Mouse (Mus musculus): ENCODE measurements around the gene Cfap61.

The Cfap61 gene

DNA sequence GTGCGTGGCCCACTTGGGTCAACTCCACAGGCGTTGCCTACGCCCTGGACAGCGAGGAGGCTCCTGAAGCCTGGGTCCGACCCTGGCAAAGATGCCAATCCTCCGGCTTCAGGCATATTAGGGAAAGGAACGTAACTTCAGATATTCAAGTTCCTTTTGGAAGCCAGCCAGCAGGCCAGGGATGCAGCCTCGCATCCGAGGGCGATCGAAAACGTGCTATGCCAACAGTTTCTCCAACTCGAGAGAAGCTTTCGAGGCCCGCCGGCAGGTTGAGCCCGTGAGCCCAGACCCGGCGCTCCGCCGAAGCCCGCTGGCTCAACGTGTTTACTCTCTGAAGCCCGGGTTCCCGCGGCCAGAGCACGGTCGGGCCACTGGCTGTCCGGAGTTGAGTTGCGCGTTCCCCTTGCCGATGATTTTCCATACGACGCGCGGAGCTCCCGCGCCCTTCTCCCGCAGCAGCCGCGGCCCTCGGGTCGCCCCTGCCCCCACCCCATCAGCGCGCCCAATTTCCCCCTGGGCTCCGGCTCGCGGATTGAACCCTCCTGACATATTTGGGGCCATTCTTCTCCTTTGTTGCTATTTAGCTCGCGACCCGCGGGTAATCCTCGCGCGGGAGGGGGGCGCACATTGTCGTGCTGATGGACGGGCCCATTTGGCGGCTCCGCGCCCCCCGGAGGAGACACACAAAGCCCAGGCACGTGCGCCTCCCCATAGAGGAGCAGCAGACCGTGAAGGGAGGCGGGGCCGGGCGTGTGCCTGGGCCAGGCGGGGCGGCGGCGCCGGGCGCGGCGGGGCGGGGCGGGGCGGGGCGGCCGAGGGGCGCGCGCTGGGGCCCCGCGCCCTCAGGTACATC is 286.7 kb downstream of the Cfap61 start, which contains the start of gene Insm1:
Gene Insm1, plus strand, starts transcription at position 846 of the 853 bp plus-strand sequence.
- DNase-seq (ENCODE audit: low spot score) = no peak

DNA sequence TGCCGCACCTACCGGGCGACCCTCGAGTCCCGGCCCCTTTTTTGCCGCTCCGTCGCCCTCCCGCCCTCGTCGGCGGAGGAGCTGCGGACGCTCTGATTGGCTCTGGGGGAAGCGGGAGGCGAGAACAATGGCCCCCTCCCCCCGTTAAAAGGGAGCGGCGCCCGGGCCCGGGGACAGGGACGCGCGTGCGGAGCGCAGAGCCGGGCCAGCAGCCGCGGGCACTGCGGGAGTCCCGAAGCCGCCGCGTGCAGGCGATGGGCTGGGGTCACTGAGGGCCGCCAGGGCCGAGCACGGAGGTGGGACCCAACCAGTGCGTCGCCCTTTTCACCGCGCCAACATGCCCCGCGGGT is 287.3 kb downstream of the Cfap61 start:
- DNase-seq (ENCODE audit: low spot score) = no peak

DNA sequence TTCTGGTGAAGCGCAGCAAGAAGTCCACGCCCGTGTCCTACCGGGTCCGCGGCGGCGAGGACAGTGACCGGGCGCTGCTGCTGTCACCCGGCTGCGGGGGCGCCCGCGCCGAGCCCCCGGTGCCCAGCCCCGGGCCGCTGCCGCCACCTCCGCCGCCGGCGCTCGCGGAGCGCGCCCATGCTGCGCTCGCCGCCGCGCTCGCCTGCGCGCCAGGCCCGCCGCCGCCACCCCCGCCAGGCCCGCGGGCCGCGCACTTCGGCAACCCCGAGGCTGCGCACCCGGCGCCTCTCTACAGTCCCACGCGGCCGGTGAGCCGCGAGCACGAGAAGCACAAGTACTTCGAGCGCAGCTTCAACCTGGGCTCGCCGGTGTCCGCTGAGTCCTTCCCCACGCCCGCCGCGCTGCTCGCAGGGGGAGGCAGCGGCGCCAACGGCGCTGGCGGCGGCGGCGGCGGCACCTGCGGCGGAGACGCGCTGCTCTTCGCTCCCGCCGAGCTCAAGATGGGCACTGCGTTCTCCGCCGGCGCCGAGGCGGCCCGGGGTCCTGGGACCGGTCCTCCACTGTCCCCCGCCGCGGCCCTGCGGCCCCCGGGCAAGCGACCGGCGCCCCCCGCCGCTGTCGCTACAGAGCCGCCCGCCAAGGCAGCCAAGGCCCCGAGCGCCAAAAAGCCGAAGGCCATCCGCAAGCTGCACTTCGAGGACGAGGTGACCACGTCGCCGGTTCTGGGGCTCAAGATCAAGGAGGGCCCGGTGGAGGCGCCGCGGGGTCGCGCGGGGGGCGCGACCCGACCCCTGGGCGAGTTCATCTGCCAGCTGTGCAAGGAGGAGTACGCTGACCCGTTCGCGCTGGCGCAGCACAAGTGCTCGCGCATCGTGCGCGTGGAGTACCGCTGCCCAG is 287.9 kb downstream of the Cfap61 start:
- DNase-seq (ENCODE audit: low spot score) = no peak

DNA sequence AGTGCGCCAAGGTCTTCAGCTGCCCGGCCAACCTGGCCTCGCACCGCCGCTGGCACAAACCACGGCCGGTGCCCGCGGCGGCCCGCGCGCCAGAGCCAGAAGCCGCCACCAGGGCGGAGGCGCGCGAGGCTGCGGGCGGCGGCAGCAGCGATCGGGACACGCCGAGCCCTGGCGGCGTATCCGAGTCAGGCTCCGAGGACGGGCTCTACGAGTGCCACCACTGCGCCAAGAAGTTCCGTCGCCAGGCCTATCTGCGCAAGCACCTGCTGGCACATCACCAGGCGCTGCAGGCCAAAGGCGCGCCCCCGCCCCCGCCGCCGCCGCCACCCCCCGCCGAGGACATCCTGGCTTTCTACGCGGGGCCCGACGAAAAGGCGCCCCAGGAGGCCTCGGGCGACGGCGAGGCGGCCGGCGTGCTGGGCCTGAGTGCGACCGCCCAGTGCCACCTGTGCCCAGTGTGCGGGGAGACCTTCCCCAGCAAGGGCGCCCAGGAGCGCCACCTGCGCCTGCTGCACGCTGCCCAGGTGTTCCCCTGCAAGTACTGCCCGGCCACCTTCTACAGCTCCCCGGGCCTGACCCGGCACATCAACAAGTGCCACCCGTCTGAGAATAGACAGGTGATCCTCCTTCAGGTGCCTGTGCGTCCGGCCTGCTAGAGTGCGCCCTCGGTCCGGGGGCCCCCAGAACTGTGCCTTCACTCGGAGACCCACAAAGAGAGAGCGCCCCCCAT is 288.8 kb downstream of the Cfap61 start:
- no peak for DNase-seq (ENCODE audit: low spot score)

DNA sequence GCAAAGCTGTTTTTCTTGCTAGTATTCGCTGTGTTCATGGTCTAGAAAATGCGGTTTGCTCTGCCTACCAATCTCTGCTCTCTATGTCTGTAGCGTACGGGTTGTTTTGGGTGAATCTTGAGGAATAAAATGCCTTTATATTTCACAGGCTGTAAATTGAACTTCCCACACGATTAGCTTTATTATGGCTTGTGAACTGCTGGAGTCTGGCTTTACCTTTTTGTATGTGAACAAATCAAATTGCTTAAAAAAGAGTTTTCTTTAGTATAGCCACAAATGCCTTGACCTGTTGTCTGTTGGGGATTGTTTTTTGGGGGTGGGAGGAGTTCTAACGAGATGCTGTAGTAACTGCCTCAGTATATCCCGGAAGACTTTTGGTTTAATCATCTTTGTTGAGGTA is 289.6 kb downstream of the Cfap61 start:
- no peak for DNase-seq (ENCODE audit: low spot score)

DNA sequence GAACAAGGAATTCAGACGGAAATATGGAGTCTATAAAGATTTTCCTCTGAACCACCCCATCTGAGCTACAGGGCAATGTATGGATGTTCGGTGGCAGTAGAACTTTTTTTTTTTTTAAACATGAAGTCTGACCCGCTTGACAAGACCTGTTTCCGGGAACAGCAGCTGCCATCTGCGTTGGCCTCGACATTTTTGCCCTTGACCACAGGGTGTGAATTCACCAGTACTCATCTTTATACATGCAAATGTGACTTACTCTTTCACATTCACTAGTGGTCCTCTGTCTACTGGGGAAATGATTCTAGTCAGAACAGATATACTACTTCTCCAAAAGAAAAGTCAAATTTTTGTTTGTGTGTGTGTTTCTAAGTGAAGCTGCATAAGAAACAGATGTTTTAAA is 291.2 kb downstream of the Cfap61 start:
- no peak for DNase-seq (ENCODE audit: low spot score)

DNA sequence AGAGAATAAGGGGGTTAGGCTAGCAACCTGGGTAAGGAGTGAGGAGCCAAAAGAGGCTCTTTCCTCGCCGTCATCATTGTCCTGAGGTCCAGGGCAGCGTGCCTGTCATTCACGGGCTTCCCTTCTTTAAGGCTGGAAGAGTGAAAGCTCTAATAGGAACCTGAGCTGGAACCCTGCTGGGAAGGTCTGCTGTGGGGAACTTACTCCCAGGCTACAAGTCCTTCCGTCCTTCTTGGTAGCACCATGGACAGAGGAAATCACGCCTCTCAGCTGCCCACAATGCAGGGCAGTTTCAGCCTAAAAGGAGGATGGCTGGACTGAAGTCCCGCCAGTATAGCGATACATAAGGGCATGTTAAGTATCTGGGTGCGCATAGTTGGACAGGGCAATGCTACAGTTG is 291.9 kb downstream of the Cfap61 start:
- peak; percentile 54 for DNase-seq (ENCODE audit: low spot score)

DNA sequence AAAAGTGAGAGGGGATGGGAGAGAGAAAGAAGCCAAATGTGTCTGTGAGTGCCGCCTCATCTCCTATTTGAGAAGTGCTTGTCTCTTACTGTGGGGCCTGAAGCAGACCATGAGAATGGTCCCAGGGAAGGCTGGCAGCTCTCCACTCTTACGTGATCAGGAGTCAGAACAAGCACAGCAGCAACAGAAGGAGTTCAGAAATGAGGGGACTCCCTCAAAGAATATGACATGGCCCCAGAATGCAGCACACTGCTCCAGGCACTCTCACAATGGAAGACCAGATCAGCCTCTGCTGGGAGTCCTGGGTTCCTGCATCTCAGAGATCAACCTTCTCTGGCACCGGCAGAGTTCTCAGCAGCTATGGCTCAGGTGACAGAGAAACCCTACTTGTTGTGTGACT is 293.1 kb downstream of the Cfap61 start:
- no peak for DNase-seq (ENCODE audit: low spot score)

DNA sequence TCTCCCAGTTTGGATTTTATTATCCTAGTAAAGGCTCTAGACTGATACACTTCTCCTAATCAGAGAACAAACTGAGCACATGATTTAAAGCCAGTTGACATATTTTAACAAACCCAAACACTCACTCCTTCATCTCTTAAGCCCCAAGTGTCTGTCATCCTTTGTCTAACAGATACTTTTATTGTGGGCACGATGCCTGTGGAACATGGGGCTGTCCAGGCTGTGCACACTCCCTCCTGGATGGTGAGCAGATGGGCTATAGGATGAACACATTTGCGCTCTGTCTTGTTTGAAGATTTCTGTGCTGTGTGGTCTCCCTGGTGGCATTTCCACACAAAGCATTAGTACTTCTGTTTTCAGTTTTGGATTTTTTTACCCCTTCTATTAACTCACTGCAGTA is 293.9 kb downstream of the Cfap61 start:
- DNase-seq (ENCODE audit: low spot score) = no peak

DNA sequence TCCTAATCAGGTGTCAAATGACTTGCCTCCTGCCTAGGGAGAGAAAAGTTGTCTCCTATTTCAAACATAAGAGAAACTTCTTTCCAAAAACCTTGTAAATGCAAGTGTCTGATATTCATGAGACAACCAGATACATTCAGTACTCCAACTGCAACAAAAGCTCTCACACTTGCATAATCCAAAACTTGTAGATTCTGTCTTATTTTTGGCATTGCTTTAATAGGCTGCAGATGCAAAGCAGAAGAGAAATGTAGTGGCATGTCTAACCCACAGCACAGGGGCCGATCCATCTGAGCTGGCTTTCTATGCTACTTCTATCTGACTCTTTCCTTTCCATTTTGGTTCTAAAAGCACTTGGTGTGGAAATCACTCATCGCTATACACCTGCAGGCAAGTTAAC is 296.9 kb downstream of the Cfap61 start:
- DNase-seq (ENCODE audit: low spot score) = no peak

DNA sequence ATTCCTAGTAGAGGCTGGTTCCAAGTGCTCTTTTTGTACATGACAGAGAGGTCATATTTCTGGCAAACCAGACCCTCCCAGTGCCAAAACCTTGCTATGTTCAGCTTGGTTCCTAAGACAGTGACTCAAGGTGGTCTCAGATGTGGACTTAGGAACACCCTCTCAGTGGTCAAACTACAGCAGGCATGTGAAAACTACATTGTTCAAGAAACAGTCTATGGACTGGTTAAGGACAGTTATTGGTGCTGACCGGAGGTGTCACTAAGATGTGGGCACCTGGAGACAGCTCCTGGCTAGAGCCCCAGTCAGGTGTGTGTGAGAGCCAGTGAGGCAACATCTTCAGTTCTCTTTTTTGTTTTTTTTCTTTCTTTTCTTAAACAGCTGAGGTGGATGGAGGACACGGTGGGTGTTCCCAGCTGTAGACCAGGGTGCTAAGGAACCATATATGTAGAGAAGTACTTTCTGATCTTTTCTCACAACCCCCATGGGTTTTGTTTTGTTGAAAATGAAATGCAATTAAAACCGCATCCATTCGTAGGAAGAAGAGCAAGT is 304.7 kb downstream of the Cfap61 start:
- no peak for DNase-seq (ENCODE audit: low spot score)

DNA sequence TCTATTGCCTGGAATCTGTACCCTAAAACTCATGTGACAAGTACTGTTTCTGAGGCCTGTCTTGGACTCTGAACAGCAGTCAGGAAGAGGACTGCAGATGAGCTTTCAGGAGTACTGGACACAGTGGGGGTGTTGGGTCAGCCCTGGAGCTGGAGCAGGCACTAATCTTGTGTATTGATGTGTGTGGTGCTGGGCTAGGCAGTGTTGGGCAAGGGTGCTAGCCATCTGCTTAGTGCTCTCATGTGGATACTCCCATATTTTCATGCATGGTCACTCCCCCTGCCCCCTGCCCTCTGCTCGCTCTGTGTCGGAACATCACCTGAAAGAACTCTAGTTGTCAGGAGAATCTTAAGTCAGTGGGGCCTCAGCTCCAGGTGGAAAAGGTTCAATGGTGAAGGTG is 309.5 kb downstream of the Cfap61 start:
- DNase-seq (ENCODE audit: low spot score) = no peak

DNA sequence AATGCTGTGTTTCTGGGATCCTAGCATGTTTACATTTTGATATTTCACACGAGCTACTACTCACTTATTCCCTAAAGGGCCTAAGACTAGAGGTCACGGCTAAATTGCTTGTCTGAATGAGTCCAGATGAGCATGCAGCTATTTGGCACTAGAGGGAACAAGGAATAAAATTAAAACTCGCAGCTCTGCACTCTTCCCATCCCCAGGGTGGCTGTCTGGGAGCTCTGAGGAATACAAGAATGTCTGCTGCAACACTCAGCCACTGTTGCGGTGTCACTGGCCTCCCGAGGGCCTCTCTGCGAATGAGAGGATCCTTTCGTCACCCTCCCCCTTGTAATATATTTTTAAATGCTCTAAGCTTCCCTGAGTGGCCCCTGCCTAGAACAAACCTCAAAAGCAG is 310.8 kb downstream of the Cfap61 start:
- no peak for DNase-seq (ENCODE audit: low spot score)

DNA sequence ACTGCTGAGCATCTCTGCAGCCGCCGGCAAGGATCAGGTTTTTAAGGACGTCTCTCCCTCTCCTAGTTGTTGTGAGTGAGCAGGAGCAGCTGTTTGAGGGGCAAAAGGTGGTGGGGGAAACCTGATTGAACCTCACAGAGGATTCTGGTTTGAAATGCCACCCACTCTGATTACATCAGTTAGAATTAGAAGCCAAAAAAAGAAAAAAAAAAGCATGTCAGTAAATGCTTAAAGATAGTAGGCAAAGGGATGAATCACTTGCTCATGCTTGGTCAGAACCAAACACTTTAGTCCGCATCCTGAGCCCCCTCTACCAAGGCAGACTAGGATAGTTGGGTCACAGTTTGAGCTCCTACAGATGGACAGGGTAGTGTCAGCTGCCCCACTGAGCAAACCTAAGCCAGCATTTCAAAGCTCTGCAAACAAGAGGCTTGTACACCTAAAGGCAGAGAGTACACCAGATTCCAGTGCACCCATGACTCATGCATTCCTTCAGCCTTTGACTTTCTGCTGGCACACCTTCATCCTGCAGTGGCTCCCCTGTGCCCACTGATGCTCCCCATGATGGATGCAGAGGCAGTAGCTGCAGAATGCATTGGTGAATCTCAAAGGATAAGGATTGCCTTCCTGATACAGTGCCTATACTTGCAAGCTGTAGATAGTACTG is 312.0 kb downstream of the Cfap61 start:
- no peak for DNase-seq (ENCODE audit: low spot score)

DNA sequence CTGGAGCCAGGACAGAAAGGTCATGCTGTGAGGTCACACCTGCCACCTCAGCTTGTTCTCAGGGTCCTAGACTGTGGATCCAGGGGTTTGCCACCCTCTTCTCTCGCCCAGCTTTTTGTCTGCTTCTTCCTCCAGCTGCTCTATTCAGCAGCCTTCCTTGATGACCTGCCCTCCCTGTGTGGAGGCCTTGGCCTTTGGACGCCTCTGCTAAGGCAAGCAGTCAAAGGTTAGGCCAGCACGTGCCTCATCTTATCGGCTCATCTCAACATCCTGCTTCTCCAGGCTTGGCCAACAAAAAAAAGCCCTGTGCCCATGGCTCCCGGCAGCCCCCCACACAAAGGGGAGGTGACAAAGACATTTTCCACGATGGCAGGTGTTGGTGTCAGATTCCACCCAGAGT is 313.0 kb downstream of the Cfap61 start:
- DNase-seq (ENCODE audit: low spot score) = no peak

DNA sequence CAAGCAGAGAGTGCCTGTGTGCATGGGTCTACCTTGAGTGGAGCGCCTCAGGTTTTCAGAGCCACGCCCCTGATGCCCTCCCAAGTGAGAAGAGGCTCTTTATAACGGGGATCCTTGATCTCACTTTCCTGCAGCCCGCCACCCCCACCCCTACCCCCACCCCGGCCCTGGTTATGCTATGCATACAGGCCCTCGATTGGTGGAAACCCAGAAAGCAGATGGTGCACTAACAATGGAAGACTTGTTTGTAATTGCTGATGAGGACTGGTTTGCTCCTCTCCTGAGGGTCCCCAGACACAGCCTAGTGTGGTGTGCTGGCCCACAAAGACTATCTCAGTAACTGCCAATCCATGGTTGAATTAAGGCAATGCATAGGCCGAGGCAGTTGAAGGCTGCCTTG is 314.4 kb downstream of the Cfap61 start:
- no peak for DNase-seq (ENCODE audit: low spot score)

DNA sequence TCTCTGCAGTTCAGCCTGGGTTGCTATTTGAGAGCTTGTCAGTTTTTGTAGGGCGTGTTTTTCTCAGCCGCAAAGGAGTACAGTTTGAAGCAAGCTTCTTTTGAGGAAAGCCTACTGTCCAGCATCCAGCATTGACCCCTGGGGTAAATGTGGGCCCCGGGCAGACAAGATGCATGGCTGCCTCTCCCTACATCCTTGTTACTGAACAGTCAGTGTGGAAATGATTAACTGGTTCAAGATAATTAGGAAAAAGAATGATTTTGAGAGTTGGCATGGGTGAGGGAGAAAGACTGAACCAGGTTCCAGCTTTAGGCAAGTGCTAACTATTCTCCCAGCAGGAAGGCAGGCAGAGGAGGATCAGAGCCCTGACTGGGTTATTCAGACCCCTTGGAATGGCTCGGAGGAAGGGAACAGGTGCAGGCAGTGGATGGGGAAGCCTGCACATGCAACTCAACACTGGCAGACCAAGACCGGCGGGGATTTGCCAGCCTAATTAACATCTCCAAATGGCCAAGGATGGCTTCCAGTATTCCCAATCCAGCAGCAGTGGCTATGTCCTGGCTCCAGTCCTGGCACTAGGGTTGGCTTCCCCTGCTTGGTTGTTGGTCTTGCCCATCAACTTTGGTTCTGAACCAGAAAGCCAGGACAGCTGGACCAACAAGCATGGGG is 315.8 kb downstream of the Cfap61 start:
- no peak for DNase-seq (ENCODE audit: low spot score)

DNA sequence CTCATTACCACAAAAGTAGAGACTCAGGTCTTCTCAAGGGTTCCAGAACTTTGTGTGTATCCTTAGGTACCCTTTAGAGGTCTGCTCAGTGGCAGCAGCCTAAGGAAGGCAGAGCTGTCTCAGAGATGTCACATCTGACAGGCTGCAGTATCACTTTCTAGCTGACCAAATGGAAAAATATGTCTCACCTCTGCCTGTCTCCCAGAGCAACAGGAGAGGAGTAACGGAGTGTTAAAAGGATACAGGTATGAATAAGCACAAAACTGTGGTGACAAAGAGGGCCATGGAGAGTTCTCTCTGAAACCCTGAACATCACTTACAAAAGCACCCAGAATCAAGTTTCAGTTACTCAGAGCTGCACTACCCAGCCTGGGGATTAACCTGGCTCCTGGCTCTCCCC is 319.8 kb downstream of the Cfap61 start:
- DNase-seq (ENCODE audit: low spot score) = no peak

DNA sequence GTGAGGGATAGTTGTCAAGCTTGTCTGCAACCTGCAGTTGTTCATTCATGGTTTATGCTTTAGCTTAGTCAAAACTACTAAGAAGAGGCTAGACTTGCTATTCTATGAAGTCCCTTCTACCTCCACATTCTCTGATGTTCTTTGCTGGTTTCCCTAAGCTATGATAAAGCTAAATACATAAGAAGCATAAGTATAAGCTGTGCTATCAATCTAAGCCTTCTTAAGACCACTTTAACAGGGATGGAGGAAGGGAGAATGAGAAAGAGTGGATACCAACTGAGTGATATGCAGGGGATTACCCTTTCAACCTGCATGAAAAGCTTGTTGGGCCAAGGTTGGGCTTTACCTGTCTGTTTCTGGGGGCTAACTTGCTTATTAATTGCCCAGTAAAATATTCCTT is 321.1 kb downstream of the Cfap61 start:
- no peak for DNase-seq (ENCODE audit: low spot score)

DNA sequence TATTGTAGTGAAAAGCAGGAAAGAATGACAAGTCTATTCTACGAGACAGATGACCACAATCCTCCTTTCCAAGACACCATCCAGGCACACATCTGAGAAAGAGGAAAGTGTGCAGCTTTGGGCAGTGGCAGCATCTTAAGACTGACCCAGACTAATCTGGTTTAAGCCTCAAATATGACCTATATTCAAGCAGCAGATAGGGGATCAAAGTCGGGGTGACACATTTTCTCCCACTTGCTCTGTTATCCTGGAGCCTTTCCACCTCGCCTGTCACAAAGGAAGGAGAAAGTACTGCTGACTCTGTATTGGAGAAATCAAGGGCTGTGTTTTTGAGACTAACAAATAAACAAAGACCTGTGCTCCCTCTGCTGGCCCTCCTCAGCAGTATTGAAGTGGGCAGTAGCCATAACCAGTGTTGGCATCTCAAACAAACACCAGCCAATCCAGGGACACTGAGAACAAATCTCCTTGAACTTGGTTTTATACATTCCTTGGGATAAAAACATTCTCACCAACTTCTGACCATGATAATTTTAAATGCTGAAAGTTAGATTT is 321.8 kb downstream of the Cfap61 start:
- DNase-seq (ENCODE audit: low spot score) = no peak

DNA sequence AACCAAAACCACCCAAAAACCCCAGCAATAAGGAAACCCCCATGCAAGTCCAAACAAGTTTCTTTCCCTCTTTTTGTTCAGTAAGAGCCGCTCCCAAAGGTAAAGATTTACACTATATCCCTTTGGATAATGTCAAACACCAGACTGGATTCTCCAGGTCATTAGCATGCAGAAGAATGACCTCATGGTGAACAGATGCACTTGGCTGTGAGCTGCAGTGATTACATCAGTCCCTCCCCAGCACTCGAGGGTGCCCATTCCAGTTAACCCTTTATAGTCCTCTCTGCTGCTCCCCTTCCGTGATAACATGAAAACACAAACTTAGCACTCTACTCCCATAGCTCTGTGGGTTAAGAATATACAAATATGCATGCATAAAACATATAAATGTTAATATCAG is 322.5 kb downstream of the Cfap61 start:
- DNase-seq (ENCODE audit: low spot score) = no peak
